Mouse (Mus musculus) T-helper 1 cell (primary cell): ENCODE results near the gene Tmed3.

Experiments
- in situ Hi-C: fragments of 300-600 bp; cut with MboI, MseI; formaldehyde crosslinking; loops from one replicate; pipeline ENCODE4 v1.15.1; 2025; ENCODE audit warnings: high pct_unique_total_duplicates

Gene Tmed3

GRCm38 (mm10) chr9:89704265-89705196 lies at the start of gene Tmed3:
TSS of gene Tmed3 (minus strand) at chr9:89705068.
- in situ Hi-C loops, result no loop called here

- in situ Hi-C loops, result no loop called here
Measured at GRCm38 (mm10) chr9:89740041-89740440, 35.2 kb upstream of the Tmed3 start.

- in situ Hi-C loops, result loop anchor here (10.0 kb wide), 1 partner anchor 1837 kb away; no protein-coding TSS in a partner anchor
Measured at GRCm38 (mm10) chr9:89738295-89738694, 33.4 kb upstream of the Tmed3 start, which contains the start of gene Ankrd34c. TSS of gene Ankrd34c (minus strand) at chr9:89738475.

GRCm38 (mm10) chr9:89737888-89738287 lies 33.0 kb upstream of the Tmed3 start:
- in situ Hi-C loops, result loop anchor here (10.0 kb wide), 1 partner anchor 1837 kb away; no protein-coding TSS in a partner anchor

- in situ Hi-C loops, result loop anchor here (10.0 kb wide), 1 partner anchor 1838 kb away; no protein-coding TSS in a partner anchor
Measured at GRCm38 (mm10) chr9:89736932-89737705, 32.3 kb upstream of the Tmed3 start.

- in situ Hi-C loops, result no loop called here
Measured at GRCm38 (mm10) chr9:89706906-89707305, 2.0 kb upstream of the Tmed3 start.

- in situ Hi-C loops, result no loop called here
Measured at GRCm38 (mm10) chr9:89705197-89705533, 297 bp upstream of the Tmed3 start.

GRCm38 (mm10) chr9:89700910-89701457 lies 3.9 kb downstream of the Tmed3 start:
- in situ Hi-C loops, result no loop called here

- in situ Hi-C loops, result no loop called here
Measured at GRCm38 (mm10) chr9:89695143-89695542, 9.7 kb downstream of the Tmed3 start.

GRCm38 (mm10) chr9:89693670-89694069 lies 11.2 kb downstream of the Tmed3 start:
- in situ Hi-C loops, result no loop called here

- in situ Hi-C loops, result loop anchor here (10.0 kb wide), 1 partner anchor 744 kb away; no protein-coding TSS in a partner anchor
Measured at GRCm38 (mm10) chr9:89689179-89689578, 15.7 kb downstream of the Tmed3 start.

GRCm38 (mm10) chr9:89687503-89688226 lies 17.2 kb downstream of the Tmed3 start:
- in situ Hi-C loops, result loop anchor here (10.0 kb wide), 1 partner anchor 743 kb away; no protein-coding TSS in a partner anchor

- in situ Hi-C loops, result loop anchor here (10.0 kb wide), 1 partner anchor 741 kb away; no protein-coding TSS in a partner anchor
Measured at GRCm38 (mm10) chr9:89686262-89686661, 18.6 kb downstream of the Tmed3 start.

- in situ Hi-C loops, result no loop called here
Measured at GRCm38 (mm10) chr9:89678974-89679373, 25.9 kb downstream of the Tmed3 start.

- in situ Hi-C loops, result loop anchor here (5.0 kb wide), 1 partner anchor 497 kb away; no protein-coding TSS in a partner anchor
Measured at GRCm38 (mm10) chr9:89674014-89674618, 30.8 kb downstream of the Tmed3 start.

GRCm38 (mm10) chr9:89673402-89673801 lies 31.5 kb downstream of the Tmed3 start:
- in situ Hi-C loops, result loop anchor here (5.0 kb wide), 1 partner anchor 496 kb away; no protein-coding TSS in a partner anchor

GRCm38 (mm10) chr9:89669878-89670277 lies 35.0 kb downstream of the Tmed3 start:
- in situ Hi-C loops, result loop anchor here (5.0 kb wide), 1 partner anchor 493 kb away; no protein-coding TSS in a partner anchor

GRCm38 (mm10) chr9:89667306-89667942 lies 37.4 kb downstream of the Tmed3 start:
- in situ Hi-C loops, result no loop called here

- in situ Hi-C loops, result loop anchor here (5.0 kb wide), 1 partner anchor 39 kb away; no protein-coding TSS in a partner anchor
Measured at GRCm38 (mm10) chr9:89650913-89651312, 54.0 kb downstream of the Tmed3 start.
